Mouse (Mus musculus): ENCODE data around the gene Suclg2.

- no peak for TF ChIP-seq POLR2A (IDR thresholded peaks at IDR 0.05; ENCODE audit: borderline replicate concordance, extremely low read depth, low read depth, low read length)
- TF ChIP-seq CTCF (IDR thresholded peaks at IDR 0.05; ENCODE audit: insufficient read depth, low read length) = no peak
These were observed 167.6 kb downstream of the Suclg2 start for GRCm38 (mm10) chr6:95551000-95551399.
